Mouse (Mus musculus): ENCODE results near the gene Dnah3. TPM values are rescaled to one million over a fixed set of nuclear protein-coding genes. Genes with fewer than 3 reads are reported as not detected.

Dnah3 gene
- polyA plus RNA-seq, 1 experiment from 2014 or later, result 0.27 TPM

GRCm38 (mm10) chr7:120050447-120050846 lies 44.6 kb downstream of the Dnah3 start:
- Histone ChIP-seq H3K4me1 (no peaks in the 10 kb centered on the region), H3K9me3 (replicated peaks) (no peaks in the 10 kb centered on the region), H3K27ac (no peak overlapping the region), H3K9ac (no peak overlapping the region), H3K27me3 (no peaks in the 10 kb centered on the region), H3K4me3 (no peak overlapping the region), H3K36me3 (ENCODE audit: poor library complexity, severe bottlenecking) (no peaks in the 10 kb centered on the region), H3K4me2 (no peak overlapping the region)
- no peak for ATAC-seq

- Histone ChIP-seq H3K27me3 (no peaks in the 10 kb centered on the region), H3K9me3 (replicated peaks) (no peaks in the 10 kb centered on the region), H3K4me2 (no peak overlapping the region), H3K27ac (no peak overlapping the region), H3K9ac (no peak overlapping the region), H3K36me3 (ENCODE audit: poor library complexity, severe bottlenecking) (no peaks in the 10 kb centered on the region), H3K4me1 (no peaks in the 10 kb centered on the region), H3K4me3 (no peak overlapping the region)
- 88% methylated on average over 3 of the region's 3 CpGs for WGBS
- no peak for ATAC-seq
Observed at GRCm38 (mm10) chr7:120043990-120044389, 51.1 kb downstream of the Dnah3 start.

- Histone ChIP-seq H3K9me3 (replicated peaks) (no peaks in the 10 kb centered on the region), H3K36me3 (ENCODE audit: poor library complexity, severe bottlenecking) (no peaks in the 10 kb centered on the region), H3K27ac (no peak overlapping the region), H3K27me3 (no peaks in the 10 kb centered on the region), H3K4me3 (no peak overlapping the region), H3K9ac (no peak overlapping the region), H3K4me1 (no peaks in the 10 kb centered on the region), H3K4me2 (no peak overlapping the region)
- WGBS, result 61% methylated on average over 5 of the region's 5 CpGs
- no peak for ATAC-seq
Observed at GRCm38 (mm10) chr7:120036422-120036821, 58.7 kb downstream of the Dnah3 start.

- WGBS, result 85% methylated on average over 4 of the region's 4 CpGs
- Histone ChIP-seq H3K27ac (no peak overlapping the region), H3K9me3 (replicated peaks) (no peaks in the 10 kb centered on the region), H3K27me3 (no peaks in the 10 kb centered on the region), H3K4me3 (no peak overlapping the region), H3K4me1 (no peaks in the 10 kb centered on the region), H3K4me2 (no peak overlapping the region), H3K9ac (no peak overlapping the region), H3K36me3 (ENCODE audit: poor library complexity, severe bottlenecking) (no peaks in the 10 kb centered on the region)
- ATAC-seq, result no peak
Observed at GRCm38 (mm10) chr7:120034996-120035395, 60.1 kb downstream of the Dnah3 start.

GRCm38 (mm10) chr7:120034566-120034965 lies 60.5 kb downstream of the Dnah3 start:
- Histone ChIP-seq H3K4me2 (no peak overlapping the region), H3K4me3 (no peak overlapping the region), H3K9ac (no peak overlapping the region), H3K36me3 (ENCODE audit: poor library complexity, severe bottlenecking) (no peaks in the 10 kb centered on the region), H3K4me1 (no peaks in the 10 kb centered on the region), H3K9me3 (replicated peaks) (no peaks in the 10 kb centered on the region), H3K27me3 (no peaks in the 10 kb centered on the region), H3K27ac (no peak overlapping the region)
- no peak for ATAC-seq
- 95% methylated on average over 1 of the region's 1 CpGs for WGBS

GRCm38 (mm10) chr7:120028669-120029068 lies 66.4 kb downstream of the Dnah3 start:
- Histone ChIP-seq H3K4me3 (no peak overlapping the region), H3K27me3 (no peaks in the 10 kb centered on the region), H3K4me2 (no peak overlapping the region), H3K4me1 (no peaks in the 10 kb centered on the region), H3K9me3 (replicated peaks) (no peaks in the 10 kb centered on the region; the same call in 1 of the 2 replicates), H3K36me3 (ENCODE audit: poor library complexity, severe bottlenecking) (no peaks in the 10 kb centered on the region), H3K9ac (no peak overlapping the region), H3K27ac (no peak overlapping the region)
- ATAC-seq, result no peak
- WGBS, result 83% methylated on average over 1 of the region's 1 CpGs

- ATAC-seq, result no peak
- H3K9me3 ChIP-seq (replicated peaks), result no peaks in the 10 kb centered on the region
- H3K4me1 ChIP-seq, result no peaks in the 10 kb centered on the region
- H3K36me3 ChIP-seq (ENCODE audit: poor library complexity, severe bottlenecking), result no peaks in the 10 kb centered on the region
- 85% methylated on average over 6 of the region's 6 CpGs for WGBS
- H3K4me2 ChIP-seq, result no peak overlapping the region
- no peak overlapping the region for H3K27ac ChIP-seq
- no peaks in the 10 kb centered on the region for H3K27me3 ChIP-seq
- no peak overlapping the region for H3K9ac ChIP-seq
- no peak overlapping the region for H3K4me3 ChIP-seq
Observed at GRCm38 (mm10) chr7:119997066-119997465, 98.0 kb downstream of the Dnah3 start.

- Histone ChIP-seq H3K4me3 (no peak overlapping the region), H3K4me1 (no peaks in the 10 kb centered on the region), H3K27me3 (no peaks in the 10 kb centered on the region), H3K4me2 (no peak overlapping the region), H3K27ac (no peak overlapping the region), H3K9ac (no peak overlapping the region), H3K36me3 (ENCODE audit: poor library complexity, severe bottlenecking) (no peaks in the 10 kb centered on the region), H3K9me3 (replicated peaks) (no peaks in the 10 kb centered on the region)
- 69% methylated on average over 3 of the region's 3 CpGs for WGBS
- ATAC-seq, result no peak
Observed at GRCm38 (mm10) chr7:119985279-119985912, 109.7 kb downstream of the Dnah3 start.

- Histone ChIP-seq H3K36me3 (ENCODE audit: poor library complexity, severe bottlenecking) (no peaks in the 10 kb centered on the region), H3K4me1 (no peaks in the 10 kb centered on the region), H3K27ac (no peak overlapping the region), H3K9me3 (replicated peaks) (no peaks in the 10 kb centered on the region), H3K9ac (no peak overlapping the region), H3K4me2 (no peak overlapping the region), H3K4me3 (no peak overlapping the region), H3K27me3 (no peaks in the 10 kb centered on the region)
- ATAC-seq, result no peak
- 85% methylated on average over 3 of the region's 3 CpGs for WGBS
Observed at GRCm38 (mm10) chr7:119980170-119980569, 114.9 kb downstream of the Dnah3 start.

- H3K4me2 ChIP-seq, result no peak overlapping the region
- H3K27me3 ChIP-seq, result no peaks in the 10 kb centered on the region
- no peaks in the 10 kb centered on the region for H3K9me3 ChIP-seq (replicated peaks)
- no peak overlapping the region for H3K4me3 ChIP-seq
- no peak overlapping the region for H3K27ac ChIP-seq
- ATAC-seq, result no peak
- no peak overlapping the region for H3K9ac ChIP-seq
- H3K4me1 ChIP-seq, result no peaks in the 10 kb centered on the region
- no peaks in the 10 kb centered on the region for H3K36me3 ChIP-seq (ENCODE audit: poor library complexity, severe bottlenecking)
Observed at GRCm38 (mm10) chr7:119978576-119978975, 116.5 kb downstream of the Dnah3 start.

GRCm38 (mm10) chr7:119977574-119977973 lies 117.5 kb downstream of the Dnah3 start:
- 91% methylated on average over 7 of the region's 7 CpGs for WGBS

GRCm38 (mm10) chr7:119976256-119976655 lies 118.8 kb downstream of the Dnah3 start:
- Histone ChIP-seq H3K9me3 (replicated peaks) (no peaks in the 10 kb centered on the region), H3K9ac (no peak overlapping the region), H3K4me3 (no peak overlapping the region), H3K4me2 (no peak overlapping the region), H3K36me3 (ENCODE audit: poor library complexity, severe bottlenecking) (no peaks in the 10 kb centered on the region), H3K4me1 (no peaks in the 10 kb centered on the region), H3K27ac (no peak overlapping the region), H3K27me3 (no peaks in the 10 kb centered on the region)
- ATAC-seq, result no peak
- WGBS, result 89% methylated on average over 6 of the region's 6 CpGs

More at GRCm38 (mm10) chr7:119977574-119977973, 117.5 kb downstream of the Dnah3 start:
- ATAC-seq, result no peak
- H3K4me3 ChIP-seq, result no peak overlapping the region
- H3K9ac ChIP-seq, result no peak overlapping the region
- no peaks in the 10 kb centered on the region for H3K9me3 ChIP-seq (replicated peaks)
- H3K4me1 ChIP-seq, result no peaks in the 10 kb centered on the region
- H3K27ac ChIP-seq, result no peak overlapping the region
- no peaks in the 10 kb centered on the region for H3K36me3 ChIP-seq (ENCODE audit: poor library complexity, severe bottlenecking)
- H3K4me2 ChIP-seq, result no peak overlapping the region
- no peaks in the 10 kb centered on the region for H3K27me3 ChIP-seq

GRCm38 (mm10) chr7:119974214-119974613 lies 120.9 kb downstream of the Dnah3 start:
- Histone ChIP-seq H3K27me3 (no peaks in the 10 kb centered on the region), H3K4me3 (no peak overlapping the region), H3K36me3 (ENCODE audit: poor library complexity, severe bottlenecking) (no peaks in the 10 kb centered on the region), H3K4me2 (no peak overlapping the region), H3K27ac (no peak overlapping the region), H3K9me3 (replicated peaks) (no peaks in the 10 kb centered on the region), H3K9ac (no peak overlapping the region), H3K4me1 (no peaks in the 10 kb centered on the region)
- ATAC-seq, result no peak
- 84% methylated on average over 5 of the region's 5 CpGs for WGBS

Measured in forebrain, embryonic 13.5 days (tissue).